ENCODE assay signal across 8 mouse cellular contexts in the genomic region with DNA sequence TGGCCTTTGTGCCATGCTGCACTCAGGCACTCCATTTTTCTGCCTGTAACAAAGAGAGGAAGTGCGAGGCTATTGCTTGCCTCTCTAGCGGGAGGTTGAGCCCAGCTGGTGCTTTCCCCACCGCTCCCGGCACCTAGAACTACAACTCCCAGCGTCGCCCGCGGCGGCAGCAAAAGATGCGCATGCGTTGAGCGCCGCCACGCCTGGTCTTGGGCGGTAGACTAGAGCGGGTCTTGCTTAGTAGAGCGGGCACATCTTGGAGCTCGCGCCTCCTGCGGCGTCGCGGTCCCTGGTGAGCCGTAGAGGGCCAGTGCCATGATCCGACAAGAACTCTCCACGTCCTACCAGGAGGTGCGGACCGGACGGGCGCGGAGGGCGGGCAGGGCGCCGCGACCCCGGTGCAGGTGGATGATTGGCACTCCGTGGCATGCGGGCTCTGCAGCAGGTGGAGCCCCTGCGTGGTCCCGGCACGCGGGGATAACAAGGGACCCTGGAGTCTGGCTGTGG. TPM values are rescaled to one million over a fixed set of nuclear protein-coding genes. Genes with fewer than 3 reads are reported as not detected.
DNase-seq lines count a peak whose midpoint lies in the region; TF ChIP-seq lines count a peak whose summit lies in the region.

A gene (plus strand): TSS at position 187 of the 507 bp plus-strand sequence.

- H3K4me3 ChIP-seq in gastrocnemius, adult 2 months, result peak within 1 kb of the TSS; percentile 77
- peak within 1 kb of the TSS; percentile 99 for H3K4me3 ChIP-seq in megakaryocyte, embryonic 14.5 days (replicated peaks)

- peak within 1 kb of the TSS; percentile 87 for H3K27ac ChIP-seq in gastrocnemius, adult 2 months

- peaks cover 11% of the 10 kb centered on the region for H3K36me3 ChIP-seq in megakaryocyte, embryonic 14.5 days (replicated peaks; ENCODE audit: low read length)

- intact Hi-C loops in gastrocnemius, adult 2 months (cut with DNase I), result no loop called here

- peak; percentile 88 for DNase-seq in WW6 (ENCODE audit: low read depth, low spot score)
- peak; percentile 89 to 95 for DNase-seq in cerebellum, postnatal 4 days (ENCODE audit: low spot score in 2 of 2)
- peak; percentile 95 for DNase-seq in gastrocnemius, adult 2 months
- peak; percentile 82 for DNase-seq in hindlimb bud, embryonic 11.5 days (ENCODE audit: extremely low spot score, low read depth, low spot score)
- DNase-seq in left cerebral cortex, adult 8-10 months (ENCODE audit: low spot score in 2 of 2), result peak; percentile 88 to 90
- DNase-seq in right cerebral cortex, postnatal 10 days (ENCODE audit: low spot score in 2 of 2), result peak; percentile 96 to 97
- DNase-seq in urinary bladder, postnatal 25 days (ENCODE audit: low spot score), result peak; percentile 94

- no peak for TF ChIP-seq CTCF in gastrocnemius, adult 2 months (IDR thresholded peaks at IDR 0.05)

- peaks cover 1% of the 10 kb centered on the region; the same call in 1 of the 2 replicates for H3K9me3 ChIP-seq in megakaryocyte, embryonic 14.5 days

- peaks cover 41% of the 10 kb centered on the region for H3K4me1 ChIP-seq in megakaryocyte, embryonic 14.5 days

- peaks cover 24% of the 10 kb centered on the region for H3K27me3 ChIP-seq in megakaryocyte, embryonic 14.5 days (replicated peaks)

RNA-seq across cellular contexts. Expression of the gene that starts here (rescaled TPM):
- 1 to 10 TPM; 1.2 to 1.4 TPM for total RNA-seq in gastrocnemius, adult 2 months (2021)
- 10 to 100 TPM in 1 of 4 experiments, 1 to 10 TPM in 3; 8.8 to 12.0 (median 9.6) TPM for total RNA-seq in left cerebral cortex, adult 8-10 months (2022)
- 3.4 TPM in 1 of 2 replicates, not detected in the other for polyA plus RNA-seq in megakaryocyte, embryonic 14.5 days (2012; ENCODE audit: insufficient read depth, low replicate concordance)

Comparison
In these comparisons a context has a peak if more than half of its experiments do, and no peak if none do; other contexts are left out.
1. Peak in every context shown above with its lines: DNase-seq, H3K4me3 ChIP-seq and H3K27ac ChIP-seq.
2. RNA of the gene that starts here (total RNA-seq): 8.8 to 12.0 TPM in left cerebral cortex, adult 8-10 months; 1.2 to 1.4 TPM in gastrocnemius, adult 2 months; every median in the first group is over 4 times any median in the second.